Mouse (Mus musculus) adrenal gland, postnatal 36 days (tissue): ENCODE measurements around the gene Gm20431. TPM values are rescaled to one million over a fixed set of nuclear protein-coding genes. Genes with fewer than 3 reads are reported as not detected.

Experiments used
- DNase-seq, 2 experiments: peaks; one replicate each; pipeline ENCODE4 v3.0.0; 2021; ENCODE audit warnings: mixed read lengths in 1 of 2
- total RNA-seq, 2 experiments: library from RNA; stranded (reverse); gene quantifications; 2 replicates each; pipeline ENCODE4 v1.2.3; 2021

Gene Gm20431
- total RNA-seq, 2 experiments from 2014 or later: 8.9 to 25.9 TPM

DNA sequence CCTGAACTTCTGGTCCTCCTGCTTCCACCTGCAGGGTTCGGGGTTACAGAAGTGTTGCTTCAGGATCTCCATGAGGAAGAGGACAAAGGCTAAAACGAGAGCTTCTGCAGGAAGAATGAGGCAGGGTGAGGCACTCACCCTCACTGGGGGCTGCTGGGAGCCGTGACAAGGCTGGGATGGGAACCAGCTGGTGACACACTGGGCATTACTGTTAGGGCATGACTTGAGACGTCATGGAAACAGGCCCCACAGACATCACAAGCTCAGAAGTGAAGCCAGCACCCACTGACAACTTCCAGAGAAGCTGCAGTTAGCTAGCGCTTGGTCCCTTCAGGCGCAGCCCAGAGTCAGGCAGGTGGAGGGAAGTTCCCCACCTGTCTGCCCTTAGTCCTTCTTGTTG is 61.4 kb downstream of the Gm20431 start:
- DNase-seq: no peak

DNA sequence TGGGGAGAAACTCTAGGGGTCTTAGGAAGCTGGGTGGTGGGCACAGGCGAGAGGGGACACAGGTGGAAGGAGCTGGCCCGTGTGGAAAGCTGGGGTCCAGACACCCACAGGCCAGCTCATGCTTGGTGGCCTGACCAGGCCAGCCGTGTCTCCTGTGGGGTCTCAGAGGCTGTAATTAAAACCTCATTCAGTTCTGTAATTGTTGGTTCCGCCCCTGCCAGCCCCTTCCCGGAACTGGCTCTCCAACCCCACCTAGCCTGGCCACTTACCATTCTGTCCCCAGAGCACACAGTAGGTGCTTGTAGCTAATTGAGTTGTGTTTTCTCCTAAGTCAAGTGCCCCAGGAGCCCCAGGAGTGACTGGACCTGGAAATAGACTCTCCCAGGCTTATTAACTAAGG is 62.1 kb downstream of the Gm20431 start:
- DNase-seq: no peak

DNA sequence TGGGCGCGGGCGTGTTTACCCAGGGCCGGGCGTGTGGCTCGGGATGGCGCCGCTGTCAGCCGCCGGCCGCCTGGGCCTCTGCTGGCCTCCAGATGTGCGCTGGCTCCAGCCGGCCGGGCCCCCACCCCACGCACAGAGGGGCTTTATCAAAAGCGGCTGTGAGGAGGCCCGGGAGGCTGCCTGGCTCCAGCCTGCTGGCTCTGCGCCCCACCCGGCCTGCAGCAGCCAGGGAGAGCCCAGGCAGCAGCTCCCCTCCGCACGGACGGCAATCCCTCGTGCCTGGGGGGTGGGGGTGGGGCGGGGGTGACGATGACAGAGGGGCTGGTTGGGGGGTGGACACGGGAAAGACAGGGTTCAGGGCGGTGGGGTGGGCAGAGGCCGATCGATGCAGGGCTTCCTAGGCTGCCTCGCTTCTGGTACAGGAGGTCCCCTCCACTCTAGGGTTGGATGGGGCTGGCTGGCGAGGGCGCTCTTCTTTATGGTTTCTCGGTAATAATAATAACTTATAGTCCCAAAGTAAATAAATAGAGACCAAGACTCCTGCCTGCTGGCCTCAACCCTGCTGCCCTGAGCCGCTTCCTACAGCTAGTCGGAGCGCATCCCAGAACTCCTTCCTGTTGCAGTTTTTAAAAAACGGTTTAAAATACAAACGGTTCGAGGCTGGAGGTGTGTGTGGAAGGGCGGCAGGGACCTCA is 63.7 kb downstream of the Gm20431 start:
- no peak for DNase-seq

DNA sequence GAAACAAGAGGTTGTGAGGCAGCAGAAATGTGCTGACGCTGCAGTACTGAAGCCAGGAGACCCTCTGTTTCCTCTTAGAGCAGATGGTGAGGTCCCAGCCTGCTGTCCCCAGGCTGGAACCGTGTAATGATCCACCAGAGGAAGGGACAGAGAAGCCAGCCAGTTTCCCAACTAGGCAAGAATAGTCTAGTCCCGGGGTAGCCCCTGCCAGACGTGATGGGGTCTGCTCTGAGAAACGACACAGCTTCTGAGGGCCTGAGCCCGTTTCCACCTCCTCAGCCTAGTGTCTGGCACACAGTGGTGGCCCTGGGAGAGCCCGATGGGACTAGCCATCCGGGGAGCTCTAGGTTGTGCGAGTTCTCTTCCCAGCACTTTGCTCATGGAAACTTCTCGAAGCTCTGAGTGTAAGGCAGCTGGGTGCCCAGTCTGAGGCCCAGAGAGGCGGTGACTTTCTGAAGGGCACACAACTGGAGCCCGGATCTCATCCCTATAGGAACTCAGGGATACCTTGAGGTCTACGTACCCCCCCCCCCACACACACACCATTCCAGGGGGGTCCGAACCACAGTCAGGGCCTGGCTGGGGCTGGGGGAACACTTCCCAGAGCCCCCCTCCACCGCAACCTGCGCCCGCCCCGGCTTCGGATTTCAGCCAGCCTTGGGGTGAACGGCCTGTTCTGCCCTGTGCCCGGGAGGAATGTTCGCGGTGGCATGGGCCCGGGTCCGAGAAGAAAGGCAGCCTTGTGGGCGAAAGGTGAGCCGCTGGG is 64.4 kb downstream of the Gm20431 start:
- DNase-seq: no peak

DNA sequence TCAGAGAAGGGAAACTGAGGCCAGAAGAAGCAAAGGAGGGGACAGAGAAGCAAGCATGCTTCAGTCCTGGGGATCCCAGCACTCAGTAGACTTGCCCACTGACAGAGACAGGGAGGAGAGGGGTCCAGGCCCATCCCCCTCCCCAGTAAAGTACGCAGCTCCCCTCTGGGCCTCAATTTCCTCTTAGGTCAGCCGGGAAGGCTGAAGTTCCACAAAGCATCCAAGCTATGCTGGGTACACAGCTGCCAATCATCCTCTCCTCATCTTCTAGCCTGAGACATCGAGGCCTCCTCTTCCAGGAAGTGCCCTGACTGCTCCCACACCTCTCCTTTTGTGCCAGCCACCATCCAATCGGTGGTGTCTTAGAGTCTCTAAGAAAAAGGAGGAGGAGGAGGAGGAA is 65.0 kb downstream of the Gm20431 start:
- no peak for DNase-seq

DNA sequence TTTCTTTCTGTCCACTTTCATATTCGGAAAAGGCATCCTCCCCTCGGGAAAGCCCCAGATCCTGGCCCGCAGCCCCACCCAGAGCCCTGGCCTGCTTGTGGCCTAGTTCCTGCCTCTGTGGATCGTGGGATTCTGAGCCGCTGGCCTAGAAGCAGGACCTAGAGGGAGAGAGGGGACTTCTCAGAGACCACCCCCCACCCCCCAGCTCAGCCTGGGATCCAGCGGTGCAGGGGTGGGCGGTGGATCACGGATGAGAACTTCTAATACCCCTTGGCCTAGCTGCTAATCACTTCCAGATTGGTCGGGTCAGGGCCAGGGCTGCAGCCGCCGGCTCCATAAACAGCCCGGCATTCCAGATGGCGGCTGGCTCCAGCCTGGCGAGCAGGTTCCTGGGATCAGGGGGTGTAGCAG is 65.5 kb downstream of the Gm20431 start:
- DNase-seq: peak in 1 of 2 experiments; percentile 38

DNA sequence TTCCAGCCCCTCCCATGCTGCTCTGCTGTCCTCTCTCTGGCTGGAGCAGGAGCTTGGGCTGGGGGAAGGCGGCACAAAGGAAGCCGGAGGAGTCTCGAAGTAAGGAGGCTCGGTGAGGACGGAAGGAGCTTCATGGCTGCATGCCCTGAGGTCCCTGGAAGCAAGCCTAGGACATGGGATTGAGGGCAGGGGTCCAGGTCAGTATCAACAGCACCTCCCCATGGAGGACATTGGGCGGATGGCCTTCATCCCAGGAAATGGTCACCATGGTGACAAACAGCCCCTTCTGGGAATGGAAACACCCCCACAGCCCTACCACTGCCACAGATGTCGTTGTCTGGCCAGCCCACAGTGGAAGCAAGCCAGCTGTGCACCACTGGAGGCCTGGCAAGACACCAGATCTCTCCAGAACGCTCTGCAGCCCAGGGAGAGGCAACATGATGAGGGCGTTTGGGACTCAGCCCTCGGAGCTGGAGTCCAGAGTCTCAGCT is 66.8 kb downstream of the Gm20431 start:
- peak; percentile 80 to 88 for DNase-seq

DNA sequence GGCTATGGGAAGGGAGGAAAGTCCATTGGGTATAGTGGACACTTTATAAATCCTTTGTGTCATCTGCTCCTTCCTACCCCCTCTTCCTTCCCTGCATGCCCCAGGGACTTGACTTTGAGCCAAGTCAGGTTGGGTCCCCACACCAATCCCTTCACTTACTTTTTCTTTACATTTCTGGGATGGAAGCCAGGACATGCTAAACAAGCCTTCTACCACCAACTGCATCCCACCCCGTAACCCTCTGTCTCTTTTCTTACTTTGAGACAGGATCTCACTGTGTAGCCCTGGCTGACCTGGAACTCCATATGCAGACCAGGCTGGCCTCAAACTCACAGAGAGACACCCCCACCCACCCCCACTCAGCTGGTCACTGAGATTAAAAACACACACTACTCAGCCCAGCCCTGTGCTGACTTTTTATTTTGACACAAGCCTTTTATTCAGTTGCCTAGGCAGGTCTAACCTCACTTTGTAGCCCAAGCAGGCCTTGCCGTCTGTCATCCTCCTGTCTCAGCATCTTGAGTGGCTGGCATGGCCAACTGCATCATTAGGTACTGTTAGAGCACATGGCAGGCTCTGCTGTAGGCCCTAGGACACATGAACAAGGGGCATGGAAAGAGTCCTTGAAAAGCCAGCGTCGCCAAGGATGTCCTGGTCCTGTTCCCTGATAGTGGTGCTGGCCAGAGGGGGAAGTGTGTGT is 67.6 kb downstream of the Gm20431 start:
- DNase-seq: no peak

DNA sequence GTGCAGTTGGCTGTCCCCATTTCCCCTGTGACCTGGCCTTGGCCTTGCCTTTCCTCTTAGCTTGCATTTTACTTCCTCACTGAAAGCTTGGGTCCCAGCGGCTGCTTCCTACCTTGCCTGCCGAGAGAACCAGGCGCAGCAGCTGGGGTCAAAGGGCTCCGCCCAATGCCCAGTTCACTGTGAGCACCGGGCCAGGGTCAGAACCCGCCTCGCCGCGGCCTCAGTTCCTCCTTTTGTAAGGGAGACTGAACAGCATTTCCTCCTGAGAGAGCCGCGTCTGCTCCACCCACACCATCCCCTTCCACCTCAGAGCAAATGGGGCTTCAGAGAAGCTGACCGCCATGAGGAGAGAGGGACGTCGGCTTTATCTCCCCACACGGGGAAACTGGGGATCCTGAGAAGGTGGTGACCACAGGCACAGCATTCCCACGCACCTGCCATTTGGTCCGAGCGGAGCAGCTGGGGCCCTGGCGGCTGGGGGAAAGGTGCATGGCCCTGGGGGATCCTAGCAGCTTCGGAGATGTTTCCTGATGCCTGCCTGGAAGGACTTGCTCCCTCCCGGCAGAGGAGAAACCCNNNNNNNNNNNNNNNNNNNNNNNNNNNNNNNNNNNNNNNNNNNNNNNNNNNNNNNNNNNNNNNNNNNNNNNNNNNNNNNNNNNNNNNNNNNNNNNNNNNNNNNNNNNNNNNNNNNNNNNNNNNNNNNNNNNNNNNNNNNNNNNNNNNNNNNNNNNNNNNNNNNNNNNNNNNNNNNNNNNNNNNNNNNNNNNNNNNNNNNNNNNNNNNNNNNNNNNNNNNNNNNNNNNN is 72.3 kb downstream of the Gm20431 start:
- DNase-seq: peak; percentile 66 to 75

DNA sequence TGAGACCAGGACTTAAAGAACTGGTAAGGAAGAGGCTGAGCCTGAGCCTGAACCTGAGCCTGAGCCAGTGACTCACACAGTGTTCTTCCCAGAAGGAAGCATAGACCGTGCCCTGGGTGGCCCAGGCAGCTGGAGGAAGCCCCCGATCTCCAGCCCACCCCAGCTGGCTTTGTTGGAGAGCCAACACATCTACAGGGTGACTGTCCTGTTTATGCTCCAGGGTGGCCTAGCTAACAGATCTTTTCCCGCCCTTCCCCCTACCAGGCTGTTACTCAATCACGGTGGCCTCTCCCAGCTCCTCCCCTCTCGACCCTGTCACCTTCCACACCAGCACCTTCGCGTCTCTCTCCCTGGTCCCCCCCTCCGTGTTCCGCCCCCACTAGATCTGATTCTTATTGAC is 74.3 kb downstream of the Gm20431 start:
- no peak for DNase-seq

DNA sequence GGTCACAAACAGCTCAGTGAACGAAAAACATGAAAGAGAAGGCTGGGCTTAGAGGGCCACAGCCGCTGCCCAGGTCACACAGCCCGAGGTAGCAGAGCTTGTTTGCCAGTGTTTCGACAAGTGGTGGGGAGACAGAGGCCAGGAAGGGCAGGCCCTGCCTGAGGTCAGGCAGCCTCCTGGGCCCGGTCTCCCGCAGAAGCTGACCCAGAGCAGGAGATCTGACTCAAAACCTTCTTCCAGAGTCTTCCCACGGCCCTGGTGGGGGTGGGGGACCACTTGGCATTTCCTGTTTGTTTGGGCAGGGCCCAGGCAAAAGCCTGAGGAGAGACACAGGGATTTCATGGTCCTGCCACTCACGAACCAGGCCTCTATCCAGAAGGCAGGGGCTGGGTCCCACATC is 75.3 kb downstream of the Gm20431 start:
- peak; percentile 56 to 76 for DNase-seq

DNA sequence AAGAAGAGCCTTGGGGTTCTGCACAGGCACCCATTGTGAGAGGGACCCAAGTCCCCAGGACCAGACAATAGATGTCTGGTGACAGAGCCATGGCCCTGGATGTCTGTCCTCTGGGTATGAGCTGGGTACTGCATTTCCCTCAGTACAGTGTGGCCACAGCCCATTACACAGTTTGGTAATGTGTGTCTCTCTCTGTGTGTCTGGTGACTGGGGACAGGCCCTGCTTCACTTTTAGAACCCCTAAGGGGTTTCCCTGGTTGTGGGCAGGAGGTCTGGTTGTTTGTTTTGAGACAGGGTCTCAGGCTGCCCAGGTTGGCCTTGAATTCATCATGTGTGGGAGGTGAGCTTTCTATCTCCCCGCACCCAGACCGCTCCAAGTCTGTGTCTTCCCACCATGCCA is 76.0 kb downstream of the Gm20431 start:
- no peak for DNase-seq

DNA sequence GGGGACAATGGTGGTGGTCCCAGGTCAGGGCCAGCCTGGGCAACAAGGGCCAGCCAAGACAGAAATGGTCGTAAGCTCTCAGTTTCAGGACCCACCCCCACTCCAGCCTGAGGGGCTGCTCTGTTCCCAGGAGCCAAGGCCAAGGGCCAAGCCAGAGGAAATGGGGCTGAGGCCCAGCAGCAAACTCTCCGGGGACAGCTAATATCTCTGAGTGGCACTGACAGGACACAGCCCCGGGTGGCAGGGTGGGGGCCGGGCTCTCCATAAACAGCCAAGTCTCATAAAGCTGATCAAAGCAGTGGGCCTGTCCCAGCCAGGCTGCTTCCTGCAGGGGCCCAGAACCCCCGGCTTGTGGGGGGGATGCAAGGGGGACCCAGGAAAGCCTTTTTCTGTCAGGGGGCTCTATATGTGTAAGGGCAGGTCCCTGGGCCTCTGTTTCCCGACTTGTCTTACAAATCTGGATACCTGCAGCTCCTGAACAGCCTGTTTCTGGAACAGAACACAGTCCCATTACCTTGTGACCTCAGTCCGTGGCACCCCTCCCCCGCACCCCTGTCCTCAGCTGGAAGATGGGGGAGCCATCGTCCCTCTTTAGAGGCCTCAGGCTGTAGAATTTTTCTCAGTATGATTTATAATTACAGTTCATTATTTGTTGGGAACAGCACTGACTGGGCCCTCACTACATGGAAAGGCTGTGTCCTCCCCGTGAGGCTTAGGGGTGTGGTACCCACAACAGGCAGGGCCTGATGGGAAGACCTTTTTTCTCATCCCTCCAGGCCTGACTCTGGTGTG is 77.9 kb downstream of the Gm20431 start:
- DNase-seq: no peak

DNA sequence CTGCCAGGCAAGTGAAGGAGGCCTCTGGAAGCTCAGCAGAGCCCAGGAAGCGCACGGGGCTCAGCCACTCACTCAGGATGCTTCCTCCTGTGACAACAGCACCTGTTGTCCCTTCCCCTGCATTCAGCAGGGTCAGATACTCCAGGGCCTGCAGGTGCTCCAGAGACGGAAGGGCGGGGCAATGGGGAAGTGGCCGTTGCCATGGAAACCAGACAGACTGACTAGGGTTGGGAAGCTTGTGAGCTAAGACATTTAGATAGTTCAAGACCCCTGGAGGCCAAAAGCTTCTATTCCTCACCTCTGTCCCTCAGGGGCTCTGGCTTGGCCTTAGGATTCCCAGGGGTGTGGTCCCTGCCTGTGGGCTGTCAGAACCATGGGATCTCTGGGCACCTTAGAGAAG is 82.8 kb downstream of the Gm20431 start:
- DNase-seq: no peak

DNA sequence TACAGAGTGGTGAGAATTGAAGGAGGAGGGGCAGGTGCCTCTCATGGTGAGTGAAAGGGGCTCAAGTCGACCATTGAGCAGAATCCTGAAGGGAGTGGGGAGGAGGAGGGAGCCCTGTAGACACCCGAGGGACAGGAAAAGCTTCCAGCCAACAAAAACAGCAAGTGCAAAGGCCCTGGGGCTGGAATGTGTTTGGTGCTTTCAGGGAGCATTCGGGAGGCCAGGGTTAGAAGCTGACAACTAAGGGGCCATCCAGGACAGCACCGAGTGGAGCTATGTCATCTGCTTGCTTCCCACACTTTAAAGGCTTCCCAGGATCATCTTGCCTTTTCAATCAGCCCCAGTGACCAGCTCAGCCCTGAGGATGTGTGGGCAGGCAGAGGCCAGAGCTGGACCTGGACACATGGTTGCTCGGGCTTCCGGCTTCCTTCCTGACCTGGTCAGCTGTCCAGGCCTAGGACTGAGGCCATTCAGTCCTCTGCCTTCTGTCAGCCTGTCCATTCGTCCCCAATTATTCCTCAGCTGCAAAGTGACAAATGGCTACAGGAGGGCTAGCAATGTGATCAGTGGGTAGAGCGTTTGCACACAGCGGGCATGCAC is 84.0 kb downstream of the Gm20431 start:
- no peak for DNase-seq

DNA sequence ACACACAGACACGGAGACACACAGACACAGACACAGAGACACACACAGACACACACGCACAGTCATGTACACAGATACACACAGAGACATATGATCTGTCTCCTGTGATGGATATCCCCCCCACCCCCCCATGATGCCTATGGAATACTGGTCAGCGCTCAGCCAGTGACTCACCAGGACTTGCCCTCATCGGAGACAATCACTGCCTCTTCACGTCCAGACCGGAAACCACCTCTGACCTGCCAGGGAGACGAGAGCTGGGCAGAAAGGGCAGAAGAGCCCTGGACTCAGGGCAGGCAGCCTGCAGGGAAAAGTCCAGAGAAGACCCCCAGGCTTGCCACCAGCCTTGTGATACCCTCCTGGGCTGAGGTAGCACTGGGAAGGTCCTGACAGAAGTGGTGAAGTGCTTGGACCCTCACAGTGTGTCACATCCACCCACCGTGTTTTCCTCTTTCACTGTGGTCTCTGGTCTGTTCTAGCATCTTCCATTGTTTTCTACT is 85.1 kb downstream of the Gm20431 start:
- no peak for DNase-seq

DNA sequence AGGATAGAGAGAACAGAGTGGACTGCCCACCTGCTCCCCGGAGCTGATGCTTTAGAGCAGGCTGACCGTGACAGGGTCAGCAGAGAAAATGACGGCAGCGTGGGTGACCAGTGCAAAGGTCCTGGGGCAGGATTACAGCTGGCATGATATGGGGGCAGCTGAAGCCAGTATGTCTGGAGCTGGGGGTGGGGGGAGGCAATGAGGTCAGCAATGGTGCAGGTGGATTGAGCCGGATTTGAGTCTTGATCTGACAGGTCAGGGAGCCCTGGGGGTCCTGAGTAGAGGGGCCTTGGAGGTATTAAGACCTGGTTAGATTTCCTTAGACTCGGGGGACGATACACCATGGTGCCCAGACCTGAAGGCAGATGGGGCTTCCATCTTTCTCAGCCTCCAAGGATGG is 85.7 kb downstream of the Gm20431 start:
- DNase-seq: no peak

DNA sequence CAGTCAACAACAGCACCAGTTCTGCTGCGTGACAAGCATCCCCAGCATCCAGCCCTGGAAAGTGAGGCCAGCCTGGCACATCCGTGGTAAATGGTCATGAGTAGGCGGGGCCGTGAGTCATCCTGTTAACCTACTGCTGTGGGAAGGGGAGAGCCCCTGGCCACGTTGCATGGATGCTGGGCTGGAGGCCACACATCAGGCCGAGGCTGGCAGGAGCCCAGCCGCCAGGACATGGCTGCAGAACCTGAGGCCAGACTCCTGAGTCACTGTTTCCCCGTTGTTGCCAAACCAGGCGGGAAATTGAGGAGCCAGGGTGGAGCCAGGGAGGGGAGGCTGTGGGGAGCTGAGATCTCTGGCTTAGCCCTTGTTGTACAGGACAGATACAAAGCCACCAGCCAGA is 86.5 kb downstream of the Gm20431 start:
- peak; percentile 82 to 84 for DNase-seq

DNA sequence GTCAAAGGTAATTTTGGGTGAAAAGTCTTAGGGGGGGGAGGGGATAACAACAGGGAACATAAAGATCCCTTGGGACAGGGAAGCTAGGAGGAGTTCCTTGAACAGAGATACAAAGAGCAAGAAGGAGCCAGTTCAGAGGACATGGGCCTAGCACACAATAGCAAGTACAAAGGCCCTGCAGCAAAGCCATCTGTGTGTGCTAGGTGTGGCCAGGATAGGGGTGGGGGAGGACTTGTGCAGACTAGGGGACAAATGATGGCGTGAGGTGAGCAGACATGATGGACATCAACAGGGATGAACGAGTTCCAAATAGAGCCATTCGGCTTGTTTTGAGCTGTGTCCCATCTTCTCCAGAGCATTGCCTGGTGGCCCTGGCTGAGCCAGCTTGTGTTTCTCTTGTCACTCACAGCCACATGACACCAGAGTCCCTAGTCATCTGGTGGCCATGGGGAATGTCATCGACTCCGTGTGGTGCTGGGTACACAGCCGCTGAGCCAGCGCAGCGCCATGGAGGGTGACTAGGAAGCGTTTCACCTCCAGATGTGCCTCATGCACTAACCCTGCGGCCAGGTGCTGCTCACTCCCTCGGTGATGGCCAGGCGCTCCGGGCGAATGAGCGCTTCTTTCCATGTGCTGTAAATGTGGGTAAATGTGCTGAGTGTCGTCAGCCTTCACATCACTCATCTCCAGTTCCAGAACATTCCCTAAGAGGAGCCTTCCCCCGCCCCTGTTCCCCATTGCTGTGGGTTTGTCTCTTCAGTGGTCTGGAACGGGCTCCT is 89.7 kb downstream of the Gm20431 start:
- DNase-seq: no peak

DNA sequence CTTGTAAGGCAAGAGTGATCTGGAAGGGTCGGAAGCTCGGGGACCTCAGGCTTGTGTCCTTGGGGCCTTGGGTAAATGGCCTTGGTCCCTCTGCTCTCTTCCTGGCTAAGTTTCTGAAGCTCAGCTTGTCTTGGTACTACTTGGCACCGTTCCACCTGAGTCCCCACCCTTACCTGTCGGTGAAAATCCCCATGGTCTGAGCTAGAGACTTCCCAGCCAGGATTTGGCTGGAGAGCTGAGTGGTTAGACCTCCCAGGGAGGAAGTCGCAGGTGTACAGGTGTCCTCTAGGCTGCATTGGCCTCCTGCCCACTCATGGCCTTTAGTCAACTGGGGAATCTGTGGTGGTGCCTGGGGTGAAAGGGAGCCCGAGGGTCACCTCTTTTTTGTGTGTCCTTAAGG is 90.5 kb downstream of the Gm20431 start:
- DNase-seq: no peak
